Mouse (Mus musculus) adrenal gland, adult 18-20 months (tissue): ENCODE data around the gene Sart1. TPM values are rescaled to one million over a fixed set of nuclear protein-coding genes. Genes with fewer than 3 reads are reported as not detected.
A peak's percentile ranks its signal among the peaks of the same experiment; 100 is the strongest.
"Not testable (repeated sequence)": the region's sequence is repeated elsewhere in the genome, so short reads cannot be mapped to it uniquely, and the experiment has no call there.

ENCODE experiments used
- DNase-seq, 2 experiments: peaks; one replicate each; pipeline ENCODE4 v3.0.0; 2021 to 2022; ENCODE audit warnings: low spot score in 2 of 2
- total RNA-seq, 2 experiments: library from RNA; stranded (reverse); gene quantifications; 1 replicate in 1 of 2; 2 replicates in 1 of 2; pipeline ENCODE4 v1.2.3; 2021

Gene Sart1
- total RNA-seq, 2 experiments from 2014 or later, result 79.8 to 85.0 TPM

DNA sequence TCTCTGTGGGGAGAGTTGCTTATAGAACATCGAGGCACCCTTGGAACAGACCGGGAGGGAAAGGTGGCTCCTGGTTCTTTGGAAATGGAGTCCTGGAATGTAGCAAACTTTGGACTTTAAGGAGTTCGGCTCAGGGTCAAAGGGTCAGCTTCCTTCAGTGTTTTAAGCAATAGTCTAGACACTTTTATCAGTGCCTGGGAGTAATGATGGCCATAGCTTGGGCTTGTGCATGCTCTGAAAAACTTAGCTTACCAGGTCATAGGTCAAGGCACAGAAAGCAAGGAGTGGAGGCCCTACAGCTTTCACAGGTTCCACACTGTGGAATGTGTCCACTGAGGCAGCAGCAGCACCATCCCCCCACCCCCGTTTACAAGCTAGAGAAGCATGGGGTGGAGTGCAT is 13.8 kb downstream of the Sart1 start:
- no peak for DNase-seq

DNA sequence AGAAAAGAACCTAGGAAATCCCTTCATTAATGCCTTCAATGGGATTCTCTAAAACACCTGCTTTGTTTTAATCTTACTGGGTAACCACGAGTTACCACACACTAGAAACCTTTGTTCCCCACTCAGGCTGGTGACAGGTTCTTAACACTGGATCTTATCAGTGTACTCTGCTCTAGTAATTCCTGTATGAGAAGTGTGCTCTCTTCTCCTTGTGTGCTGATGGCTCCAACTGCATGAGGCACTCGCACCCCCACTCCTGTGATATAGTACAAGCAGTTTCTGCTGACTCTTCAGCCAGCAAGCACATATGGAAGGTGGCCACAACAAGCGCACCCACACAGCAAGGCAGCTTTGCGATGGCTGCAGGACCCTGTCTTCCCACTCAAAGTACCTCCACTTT is 14.3 kb downstream of the Sart1 start:
- DNase-seq, result no peak

DNA sequence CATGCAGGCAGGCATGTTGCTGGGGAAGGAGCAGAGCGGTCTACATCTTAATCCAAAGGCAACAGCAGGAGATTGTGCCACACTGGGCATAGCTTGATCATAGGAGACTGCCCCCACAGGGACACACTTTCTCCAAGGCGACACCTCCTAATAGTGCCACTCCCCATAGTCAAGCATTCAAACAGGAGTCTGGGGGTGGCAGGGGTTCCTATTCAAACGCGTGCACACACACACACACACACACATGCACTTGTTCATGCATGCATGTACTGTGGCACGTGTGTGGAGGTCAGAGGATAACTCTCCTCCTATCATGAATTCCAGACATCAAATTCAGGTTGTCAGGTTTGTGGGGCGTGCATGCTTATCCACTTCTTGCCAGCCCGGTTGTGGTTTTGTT is 15.8 kb downstream of the Sart1 start:
- no peak for DNase-seq

DNA sequence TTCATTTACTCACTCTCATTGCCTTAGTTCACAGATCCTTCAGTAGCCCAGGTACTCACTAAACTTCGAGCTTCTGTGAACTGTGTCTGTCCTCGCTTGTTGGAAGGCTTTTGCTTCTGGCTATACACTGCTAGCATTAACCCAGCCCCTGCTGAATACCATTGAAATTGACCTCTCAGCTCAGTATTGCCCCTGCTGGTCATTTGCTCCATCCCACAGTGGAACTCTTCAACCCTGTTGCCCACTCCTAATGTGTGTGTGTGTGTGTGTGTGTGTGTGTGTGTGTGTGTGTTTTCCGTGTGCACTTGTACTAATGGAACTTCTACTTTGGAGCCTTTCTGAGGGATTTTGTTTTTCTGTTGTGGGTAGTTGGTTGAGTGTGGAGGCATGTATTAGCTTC is 17.6 kb downstream of the Sart1 start:
- no peak for DNase-seq

DNA sequence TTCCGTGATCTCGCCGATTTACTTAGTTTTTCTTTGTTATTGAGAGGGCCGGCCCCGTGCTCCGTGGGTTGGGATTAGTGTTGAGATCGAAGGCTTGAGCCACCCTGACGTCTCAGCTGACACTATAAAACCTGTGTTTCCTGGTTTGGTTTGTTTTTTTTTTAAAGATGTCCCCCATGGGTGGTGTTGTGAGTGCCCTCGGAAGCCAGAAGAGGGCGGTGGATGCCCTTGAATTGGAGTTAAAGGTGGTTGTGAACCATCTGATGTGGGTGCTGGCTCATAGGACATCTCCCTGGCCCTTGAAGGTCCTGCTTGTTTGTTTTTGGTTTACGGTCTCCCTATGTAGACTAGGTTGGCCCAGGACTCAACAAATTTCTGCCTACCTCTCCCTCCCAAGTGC is 21.0 kb downstream of the Sart1 start:
- no peak for DNase-seq

DNA sequence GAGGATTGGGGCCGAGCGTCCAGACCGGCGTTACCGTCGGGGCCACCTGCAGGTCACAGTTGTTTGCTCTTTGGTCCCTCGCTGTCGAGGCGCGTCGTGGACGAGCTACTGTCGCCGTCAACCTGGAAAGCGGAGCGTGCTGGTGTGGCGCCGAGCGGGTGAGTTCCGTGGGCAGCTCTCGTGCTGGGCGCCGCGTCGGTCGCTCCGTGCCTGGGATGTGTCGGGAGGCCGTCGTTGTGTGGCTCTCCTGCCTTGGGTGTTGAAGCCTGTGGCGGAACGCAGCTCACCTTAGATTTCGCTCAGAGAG is 21.5 kb downstream of the Sart1 start, which contains the start of gene Banf1:
Gene Banf1 (minus strand): TSS at position 116 of the 307 bp plus-strand sequence.
- DNase-seq, result no peak

DNA sequence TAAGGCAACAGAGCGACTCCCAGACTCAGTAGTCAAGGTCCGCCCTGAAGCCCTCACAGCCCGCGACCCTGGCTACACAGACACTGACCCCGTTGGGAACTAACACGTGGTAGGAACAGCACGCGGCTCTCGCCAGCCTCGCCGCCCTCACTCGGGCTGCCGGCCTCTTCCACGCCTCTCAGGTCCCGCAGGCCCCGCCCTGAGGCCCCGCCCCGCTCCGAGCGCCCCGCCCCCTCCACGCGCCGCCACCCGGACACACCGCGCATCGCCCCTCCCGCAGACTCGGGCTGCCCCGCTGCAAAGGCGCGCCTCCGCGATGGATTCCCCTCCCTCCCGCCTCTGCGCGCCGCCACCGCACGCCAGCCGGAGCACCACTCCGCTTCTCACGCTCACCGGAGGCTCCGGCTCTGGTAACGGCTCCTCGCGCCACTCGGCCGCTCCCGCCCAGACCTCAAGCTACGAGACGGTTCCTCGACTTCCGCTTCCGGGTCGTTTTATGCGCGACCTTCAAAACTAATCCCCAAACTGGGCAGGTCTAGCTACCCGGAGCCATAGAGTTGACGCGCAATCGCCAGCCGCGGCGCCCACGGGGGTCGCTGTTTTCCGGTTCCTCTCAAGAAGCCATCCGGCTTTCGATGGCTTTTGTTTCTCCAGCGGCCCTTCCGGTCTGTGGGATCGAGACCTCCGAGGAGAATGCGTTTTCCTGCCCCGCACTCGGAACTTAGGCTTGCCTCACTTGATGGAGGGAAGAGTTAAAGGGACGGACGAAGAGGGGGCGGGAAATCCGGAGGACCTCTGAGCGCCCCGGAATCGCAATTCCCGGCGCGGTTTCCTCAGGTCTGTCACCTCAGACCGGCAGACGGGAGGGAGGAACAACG is 22.1 kb downstream of the Sart1 start, which contains the start of gene Eif1ad:
Gene Eif1ad (plus strand): TSS at position 567 of the 878 bp plus-strand sequence.
- peak; percentile 87 to 90 for DNase-seq

DNA sequence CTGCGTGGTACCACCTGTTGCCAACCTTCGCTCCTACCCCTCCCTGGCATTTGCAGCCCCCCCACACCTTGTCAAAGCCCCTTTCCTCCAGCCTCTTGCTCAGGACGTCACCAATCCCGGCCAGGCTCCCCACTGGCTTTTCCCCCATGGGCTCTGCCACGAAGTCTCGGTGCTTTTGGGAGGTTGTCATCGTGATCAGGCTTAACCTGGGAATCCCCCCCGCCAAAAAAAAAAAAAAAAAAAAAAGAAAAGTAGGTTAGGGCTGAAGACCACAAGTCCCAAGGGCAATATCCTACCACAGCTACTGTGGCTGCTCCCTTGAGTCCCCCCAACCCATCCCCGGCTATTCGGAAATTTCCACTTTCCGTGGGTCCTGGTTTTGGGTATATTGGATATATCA is 22.8 kb downstream of the Sart1 start:
- DNase-seq, result peak in 1 of 2 experiments; percentile 15

DNA sequence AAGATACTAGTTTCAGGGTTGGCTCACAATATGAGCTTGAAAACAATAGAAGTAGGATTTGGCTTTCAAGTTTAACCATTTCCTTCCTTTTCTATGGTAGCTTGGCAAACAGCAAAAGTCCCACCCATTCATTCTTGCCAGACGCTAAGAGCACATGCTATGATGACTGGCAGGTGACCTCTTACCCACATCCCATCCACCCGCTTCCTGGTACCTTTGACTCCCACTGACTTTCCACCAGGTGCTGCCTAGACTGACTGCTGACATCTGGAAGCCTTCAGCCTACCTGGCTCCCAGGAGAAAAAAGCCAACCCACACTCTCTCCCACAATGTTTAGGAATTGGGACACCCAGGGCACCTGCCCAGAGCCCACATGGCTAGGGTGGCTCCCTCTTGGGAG is 24.4 kb downstream of the Sart1 start:
- no peak for DNase-seq

DNA sequence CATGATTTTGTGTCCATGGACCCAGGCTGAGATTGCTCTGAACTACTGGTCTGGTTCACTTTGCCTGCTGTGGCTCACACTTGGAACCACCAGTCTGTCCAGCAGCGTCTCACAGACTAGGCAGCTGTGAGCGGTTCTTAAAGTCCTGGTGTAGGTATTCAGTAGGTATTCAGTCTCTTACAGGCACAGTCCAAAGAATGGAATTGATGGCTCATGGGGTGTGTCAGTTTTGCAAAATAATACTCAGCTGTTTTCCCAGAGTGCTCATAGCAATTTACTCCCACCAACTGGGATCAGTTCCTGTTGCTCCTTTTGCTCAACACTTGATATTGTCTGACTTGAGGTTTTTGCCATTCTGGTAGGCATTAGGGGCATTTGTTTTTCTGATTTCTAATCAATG is 26.3 kb downstream of the Sart1 start:
- no peak for DNase-seq

DNA sequence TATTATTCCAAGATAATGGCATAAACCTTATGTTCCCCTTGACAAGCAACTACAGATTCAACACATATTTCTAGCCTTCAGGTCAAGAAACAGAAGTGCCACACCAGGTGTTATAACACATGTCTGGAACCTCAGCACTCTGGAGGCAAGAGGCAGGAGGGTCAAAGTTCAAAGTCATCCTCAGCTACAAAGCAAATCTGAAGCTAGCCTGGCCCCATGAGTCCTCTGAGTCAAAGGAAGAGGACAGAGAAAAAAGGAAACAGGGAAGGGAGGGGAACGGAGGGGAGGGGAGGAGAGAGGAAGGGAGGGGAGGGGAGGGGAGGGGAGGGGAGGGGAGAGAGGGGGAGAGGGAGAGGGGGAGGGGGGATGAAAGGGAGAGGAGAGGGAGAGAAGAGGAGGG is 32.4 kb downstream of the Sart1 start:
- no peak for DNase-seq

DNA sequence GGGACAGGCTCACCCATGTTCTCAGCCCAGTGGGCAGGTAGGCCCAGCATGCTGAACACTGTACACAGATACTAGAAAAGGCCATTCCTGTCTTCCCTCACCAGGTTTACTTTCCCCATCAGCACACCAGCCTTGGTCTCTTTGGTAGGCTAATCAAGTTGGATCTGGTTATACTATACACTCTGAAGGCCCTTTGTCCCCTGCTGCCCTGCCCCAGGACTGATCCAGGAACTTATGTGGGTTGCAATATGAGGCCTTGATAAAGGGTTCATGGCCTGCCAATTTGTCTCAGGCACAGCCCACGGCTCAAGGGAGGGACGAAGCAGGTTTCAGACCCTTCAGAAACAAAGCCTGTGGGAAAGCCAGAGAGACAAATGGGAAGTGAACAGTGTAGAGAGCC is 34.9 kb downstream of the Sart1 start:
- no peak for DNase-seq

DNA sequence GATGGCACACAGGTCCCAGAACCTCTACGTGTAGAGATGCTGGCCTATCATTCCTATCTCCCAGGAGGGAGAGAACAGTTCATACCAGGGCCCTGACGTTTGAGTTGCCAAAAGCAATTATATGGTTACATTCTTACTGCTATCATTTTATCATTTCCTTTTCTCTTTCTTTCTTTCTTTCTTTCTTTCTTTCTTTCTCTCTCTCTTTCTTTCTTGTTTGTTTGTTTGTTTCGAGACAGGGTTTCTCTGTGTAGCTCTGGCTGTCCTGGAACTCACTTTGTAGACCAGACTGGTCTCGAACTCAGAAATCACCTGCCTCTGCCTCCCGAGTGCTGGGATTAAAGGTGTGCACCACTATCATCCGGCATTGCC is 39.0 kb downstream of the Sart1 start, which contains the start of gene Cst6:
Gene Cst6 (minus strand): TSS at position 73 of the 372 bp plus-strand sequence.
- DNase-seq, result not testable (repeated sequence)

DNA sequence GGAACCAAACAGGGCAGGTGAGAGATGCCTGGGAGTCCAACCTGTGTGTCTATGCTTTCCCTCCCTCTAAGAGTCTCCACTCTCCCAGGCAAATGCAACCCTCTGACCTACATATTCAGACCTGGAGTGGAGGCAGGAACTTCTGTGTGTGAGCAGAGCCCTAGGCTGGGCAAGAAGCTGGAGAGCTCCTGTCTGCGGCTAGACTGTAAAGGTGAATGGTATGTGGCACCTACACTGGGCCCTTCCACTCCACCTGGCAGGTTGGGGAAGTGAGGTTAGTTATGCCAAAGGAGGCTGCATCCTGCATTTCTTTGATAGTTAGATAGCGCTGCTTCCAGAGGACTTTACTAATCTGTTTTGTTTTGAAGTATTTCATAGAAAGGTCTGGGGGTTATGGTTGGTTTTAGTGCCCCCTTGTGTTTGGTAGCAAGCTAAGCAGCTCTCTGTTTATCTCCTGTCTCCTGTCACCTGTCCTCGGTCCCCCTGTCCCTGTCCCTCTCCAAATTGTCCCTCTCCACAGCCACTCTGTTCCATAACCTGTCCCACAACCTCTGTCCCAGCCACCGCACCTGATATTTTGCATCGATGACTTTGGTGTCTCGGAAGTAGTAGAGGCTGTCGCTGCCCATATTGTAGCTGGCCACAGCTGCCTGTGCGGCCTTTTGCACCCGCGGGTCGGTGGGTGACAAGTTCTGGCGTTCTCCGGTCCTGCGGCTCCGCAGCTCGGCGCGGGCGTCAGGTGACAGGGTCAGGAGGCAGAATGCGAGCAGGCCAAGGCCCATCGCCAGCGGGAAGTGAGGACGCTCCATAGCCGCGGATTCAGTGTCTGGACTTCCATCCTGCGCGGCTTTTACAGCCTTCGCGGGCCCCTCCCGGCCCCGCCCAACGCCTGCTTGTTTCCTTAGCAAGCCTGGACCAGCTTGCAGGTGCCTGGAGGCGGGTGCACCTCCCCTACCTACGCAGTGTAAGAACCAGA is 39.7 kb downstream of the Sart1 start:
- peak in 1 of 2 experiments; percentile 17 for DNase-seq

DNA sequence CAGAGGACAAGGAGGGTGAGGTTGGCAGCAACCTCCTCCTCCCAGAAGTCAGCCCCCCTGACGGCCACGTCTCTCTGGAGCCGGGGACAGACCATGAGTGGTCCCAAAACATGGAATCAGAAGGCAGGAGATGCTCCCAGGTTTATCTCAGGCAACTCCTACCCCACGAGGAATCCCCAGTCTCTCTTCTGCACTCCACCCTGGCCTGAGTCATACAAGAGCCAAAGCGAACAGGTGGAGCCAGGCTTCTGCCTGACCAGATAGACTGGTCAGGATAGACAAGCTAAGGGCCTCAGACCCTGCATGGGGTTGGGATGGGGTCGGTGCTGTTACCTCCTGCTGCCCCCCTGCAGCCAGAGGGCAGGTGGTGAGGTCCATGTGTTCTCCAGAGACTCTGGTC is 40.4 kb downstream of the Sart1 start:
- DNase-seq, result no peak

DNA sequence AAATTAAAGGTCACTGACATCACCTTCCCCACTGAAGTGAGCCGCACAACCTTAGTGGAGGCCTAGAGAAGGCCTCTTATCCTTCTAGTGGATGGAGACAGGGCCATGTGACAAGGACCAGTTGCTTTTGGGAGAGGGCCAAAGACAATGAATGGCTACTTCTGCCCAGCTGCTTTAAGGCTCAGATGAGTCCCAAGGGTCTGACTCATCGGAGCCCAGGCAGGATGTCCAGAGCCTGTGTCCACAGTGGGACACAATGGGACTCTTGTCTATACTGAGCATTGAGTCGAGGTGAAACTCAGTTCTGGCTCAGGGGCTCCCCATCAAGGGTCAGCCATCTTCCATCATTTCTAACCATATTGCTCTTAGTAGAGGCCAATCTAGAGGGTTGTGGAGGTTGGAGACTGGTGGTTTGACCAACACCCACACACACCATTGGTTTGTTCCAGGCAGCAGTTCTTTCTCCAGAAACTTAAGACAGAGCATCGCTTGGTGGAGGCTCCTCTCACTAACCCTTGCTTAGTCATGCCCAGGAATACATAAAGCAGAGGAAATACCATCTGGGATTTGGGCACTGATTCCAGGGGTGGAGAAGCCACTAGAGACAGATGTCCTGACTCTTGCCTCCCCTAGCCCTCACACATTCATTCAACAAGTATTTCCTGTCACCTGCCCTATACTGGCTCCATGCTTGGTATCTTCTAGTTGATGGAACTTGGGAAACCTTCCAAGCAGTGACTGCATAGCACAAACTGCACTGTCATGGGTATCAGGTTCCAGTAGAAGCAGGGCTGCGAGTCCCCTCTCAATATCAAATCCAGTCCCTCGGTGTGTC is 43.0 kb downstream of the Sart1 start:
- no peak for DNase-seq

DNA sequence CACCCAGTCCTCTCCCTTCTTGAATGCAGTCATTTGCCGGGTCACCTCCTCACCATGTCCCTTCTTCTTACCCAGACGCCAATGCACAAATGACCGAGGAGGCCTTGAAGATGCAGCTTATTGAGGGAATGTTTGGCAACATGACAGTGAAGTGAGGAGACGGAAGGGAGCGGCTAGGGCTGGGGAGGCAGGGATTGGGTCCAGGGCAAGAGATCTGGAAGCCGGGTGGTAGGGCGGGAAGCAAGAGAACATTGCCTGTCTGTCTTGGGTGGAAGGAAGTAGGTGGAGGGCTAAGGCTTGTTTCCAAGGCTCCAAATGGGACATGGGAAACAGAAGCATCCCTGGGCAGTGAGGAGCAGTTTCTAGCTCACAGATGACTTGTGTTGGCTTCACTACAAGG is 47.1 kb downstream of the Sart1 start:
- DNase-seq, result no peak

DNA sequence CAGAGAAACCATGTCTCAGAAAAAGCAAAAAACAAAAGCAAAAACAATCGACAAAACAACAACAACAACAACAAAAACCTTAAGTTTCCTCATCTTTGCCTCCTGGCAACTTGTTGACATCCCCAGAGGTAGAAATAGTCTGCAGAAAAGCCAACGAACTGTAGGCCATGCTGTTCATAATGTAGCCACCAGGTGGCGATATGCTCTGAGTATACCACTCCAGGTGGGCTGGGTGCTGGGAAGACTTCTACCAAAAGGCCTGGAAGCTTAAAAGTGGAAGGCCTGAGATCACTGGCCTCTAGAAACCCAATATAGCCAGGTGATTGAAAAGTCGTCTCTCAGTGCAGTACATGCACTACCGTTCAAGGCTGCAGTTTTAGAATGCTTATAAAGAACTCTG is 50.5 kb downstream of the Sart1 start:
- DNase-seq, result peak; percentile 75 to 80

DNA sequence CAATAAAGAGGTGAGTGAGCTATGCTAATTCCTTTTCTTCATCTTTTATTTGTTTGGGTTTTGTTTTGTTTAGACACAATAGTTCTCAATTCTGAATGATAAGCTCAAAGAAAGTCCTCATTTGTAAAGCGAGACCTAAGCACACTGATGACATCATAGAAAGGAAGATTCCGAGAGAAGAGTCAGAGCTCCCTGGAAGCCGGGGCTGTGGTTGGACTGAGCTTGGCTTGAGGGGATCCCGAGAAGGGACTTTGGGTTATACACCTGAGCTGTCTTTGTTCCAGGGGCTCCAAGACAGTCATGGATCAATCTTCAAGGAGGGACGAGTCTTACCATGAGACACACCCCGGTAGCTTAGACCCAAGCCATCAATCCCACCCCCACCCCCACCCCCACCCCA is 53.1 kb downstream of the Sart1 start, which contains the start of gene Catsper1:
Gene Catsper1 (plus strand): TSS at position 301 of the 400 bp plus-strand sequence.
- DNase-seq, result no peak

DNA sequence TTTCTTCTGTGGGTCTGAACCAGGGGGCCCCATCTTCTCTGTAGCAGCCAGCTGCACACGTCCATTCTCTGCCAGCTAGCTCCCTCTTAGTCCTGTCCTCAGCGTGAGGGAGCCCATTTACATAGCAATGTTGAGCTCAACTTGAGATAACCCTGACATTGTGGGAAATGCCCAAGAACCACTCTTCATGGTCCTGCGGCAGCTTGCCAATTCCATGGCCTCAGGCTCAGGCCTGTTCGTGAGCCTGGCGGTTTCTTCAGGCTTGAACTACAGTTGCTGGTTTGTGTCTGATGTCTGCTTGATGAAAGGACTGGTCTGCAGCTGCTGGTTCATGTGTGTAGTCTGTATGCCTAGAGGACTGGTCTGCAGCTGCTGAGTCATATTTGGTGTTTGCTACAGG is 53.8 kb downstream of the Sart1 start:
- no peak for DNase-seq

DNA sequence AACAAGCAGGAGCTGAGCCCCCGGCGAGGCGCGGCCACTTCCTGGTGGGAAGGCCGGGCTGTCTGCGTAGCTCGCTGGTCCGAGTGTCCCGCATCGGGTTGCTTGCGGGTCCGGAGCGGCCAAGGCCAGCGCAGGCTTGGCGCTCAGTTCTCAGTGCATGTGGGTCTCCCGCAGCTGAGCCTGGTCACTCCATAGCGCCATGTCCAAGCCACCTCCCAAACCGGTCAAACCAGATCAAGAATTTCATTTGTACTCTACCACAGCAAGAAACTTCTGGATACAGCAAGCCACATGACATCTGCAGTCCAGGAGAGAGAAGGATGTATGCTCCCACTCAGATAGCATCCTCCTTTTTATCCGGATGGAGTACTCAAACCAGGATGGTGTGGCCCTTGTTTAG is 60.5 kb downstream of the Sart1 start:
- DNase-seq, result no peak
